Mouse (Mus musculus) brain, embryonic 14.5 days (tissue): ENCODE data around the gene Bach1. TPM values are rescaled to one million over a fixed set of nuclear protein-coding genes. Genes with fewer than 3 reads are reported as not detected.

ENCODE experiments used
- DNase-seq: peaks from one replicate; pipeline ENCODE4 v3.0.0-alpha.2; 2011; ENCODE audit warnings: low read depth
- CTCF ChIP-seq: fragments of 200-500 bp; IDR thresholded peaks from 2 replicates; pipeline ENCODE4 v1.5.1; 2012; ENCODE audit warnings: inconsistent platforms, mild to moderate bottlenecking, moderate library complexity, borderline replicate concordance; ENCODE audit not compliant: insufficient read depth, insufficient read length; ENCODE audit errors: extremely low read depth
- POLR2A ChIP-seq: fragments of 200-500 bp; IDR thresholded peaks from 2 replicates; pipeline ENCODE4 v1.6.1; 2012; ENCODE audit warnings: mild to moderate bottlenecking, inconsistent platforms, borderline replicate concordance; ENCODE audit not compliant: poor library complexity, insufficient read depth, insufficient read length, severe bottlenecking; ENCODE audit errors: extremely low read depth
- polyA plus RNA-seq: library from polyadenylated mRNA; depleted of rRNA; stranded (reverse); fragments of >200 nt; gene quantifications from 2 replicates; pipeline ENCODE4 v1.2.3, GENCODE M21; 2012

Bach1 gene
- polyA plus RNA-seq, 1 experiment = 31.1 TPM

GRCm38 (mm10) chr16:87665246-87665645 lies 33.5 kb upstream of the Bach1 start:
- TF ChIP-seq POLR2A (no peak), CTCF (no peak)
- DNase-seq = no peak

- DNase-seq = no peak
- TF ChIP-seq POLR2A (no peak), CTCF (no peak)
Measured at GRCm38 (mm10) chr16:87665752-87666619, 32.8 kb upstream of the Bach1 start.

- DNase-seq = no peak
- no peak for TF ChIP-seq POLR2A
- no peak for TF ChIP-seq CTCF
Measured at GRCm38 (mm10) chr16:87666620-87667004, 32.1 kb upstream of the Bach1 start.

GRCm38 (mm10) chr16:87668002-87668401 lies 30.7 kb upstream of the Bach1 start:
- TF ChIP-seq POLR2A (no peak), CTCF (no peak)
- DNase-seq = no peak

GRCm38 (mm10) chr16:87670091-87670820 lies 28.5 kb upstream of the Bach1 start:
- DNase-seq = no peak
- TF ChIP-seq POLR2A = no peak
- TF ChIP-seq CTCF = no peak

GRCm38 (mm10) chr16:87670821-87671165 lies 28.0 kb upstream of the Bach1 start:
- no peak for TF ChIP-seq CTCF
- no peak for TF ChIP-seq POLR2A
- peak; percentile 18 for DNase-seq

GRCm38 (mm10) chr16:87671336-87671735 lies 27.4 kb upstream of the Bach1 start:
- no peak for DNase-seq
- TF ChIP-seq POLR2A (no peak), CTCF (no peak)

GRCm38 (mm10) chr16:87673155-87673554 lies 25.6 kb upstream of the Bach1 start:
- DNase-seq = no peak
- TF ChIP-seq CTCF (no peak), POLR2A (no peak)

GRCm38 (mm10) chr16:87676182-87676581 lies 22.6 kb upstream of the Bach1 start:
- TF ChIP-seq POLR2A (no peak), CTCF (no peak)
- DNase-seq = no peak

GRCm38 (mm10) chr16:87678667-87679066 lies 20.1 kb upstream of the Bach1 start:
- DNase-seq = no peak
- TF ChIP-seq CTCF (no peak), POLR2A (no peak)

- TF ChIP-seq POLR2A (no peak), CTCF (no peak)
- DNase-seq = no peak
Measured at GRCm38 (mm10) chr16:87680912-87681634, 17.7 kb upstream of the Bach1 start.
